Mouse (Mus musculus): ENCODE results near the gene Etl4. TPM values are rescaled to one million over a fixed set of nuclear protein-coding genes. Genes with fewer than 3 reads are reported as not detected.
A peak's percentile ranks its signal among the peaks of the same experiment; 100 is the strongest.
"Not testable (repeated sequence)": the region's sequence is repeated elsewhere in the genome, so short reads cannot be mapped to it uniquely, and the experiment has no call there.

The Etl4 gene
- polyA plus RNA-seq, 1 experiment from 2014 or later, result 12.7 TPM

- no peaks in the 10 kb centered on the region for H3K9me3 ChIP-seq
- 91% methylated on average over 3 of the region's 3 CpGs for WGBS
Observed at GRCm38 (mm10) chr2:20657856-20658255, 748.3 kb downstream of the Etl4 start.

DNA sequence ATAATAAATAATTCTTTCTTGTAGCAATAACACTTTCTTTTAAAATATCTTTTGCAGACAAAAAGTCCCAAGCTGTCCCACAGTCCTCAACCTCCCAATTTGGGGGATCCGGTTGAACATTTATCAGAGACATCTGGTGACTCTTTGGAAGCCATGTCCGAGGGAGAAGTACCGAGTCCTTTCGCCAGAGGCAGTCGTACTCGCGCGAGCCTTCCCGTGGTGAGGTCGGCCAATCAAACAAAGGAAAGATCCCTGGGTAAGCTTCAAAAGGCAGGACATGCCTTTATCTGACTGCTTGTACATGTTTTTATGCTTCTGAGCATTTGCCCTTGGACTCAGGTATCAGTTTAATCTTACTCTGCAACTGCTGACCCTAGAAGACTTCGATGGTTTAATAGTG lies 752.3 kb downstream of the Etl4 start:
- no peaks in the 10 kb centered on the region for H3K9me3 ChIP-seq
- H3K9ac ChIP-seq, result no peak overlapping the region
- H3K36me3 ChIP-seq, result no peaks in the 10 kb centered on the region
- 94% methylated on average over 11 of the region's 11 CpGs for WGBS
- no peaks in the 10 kb centered on the region for H3K4me1 ChIP-seq
- no peak overlapping the region for H3K4me3 ChIP-seq
- no peaks in the 10 kb centered on the region for H3K27me3 ChIP-seq (replicated peaks)
- no peak overlapping the region for H3K4me2 ChIP-seq (replicated peaks)
- no peak overlapping the region for H3K27ac ChIP-seq
- no peak for ATAC-seq (ENCODE audit: low FRiP score, low read depth)

More at GRCm38 (mm10) chr2:20657856-20658255, 748.3 kb downstream of the Etl4 start:
- Histone ChIP-seq H3K4me2 (replicated peaks) (no peak overlapping the region), H3K4me3 (no peak overlapping the region), H3K27me3 (replicated peaks) (no peaks in the 10 kb centered on the region), H3K27ac (no peak overlapping the region), H3K9ac (no peak overlapping the region), H3K36me3 (no peaks in the 10 kb centered on the region), H3K4me1 (no peaks in the 10 kb centered on the region)
- no peak for ATAC-seq (ENCODE audit: low FRiP score, low read depth)

- no peak for ATAC-seq (ENCODE audit: low FRiP score, low read depth)
- Histone ChIP-seq H3K4me1 (no peaks in the 10 kb centered on the region), H3K27me3 (replicated peaks) (no peaks in the 10 kb centered on the region), H3K27ac (no peak overlapping the region), H3K9ac (no peak overlapping the region), H3K9me3 (no peaks in the 10 kb centered on the region), H3K36me3 (no peaks in the 10 kb centered on the region), H3K4me2 (replicated peaks) (no peak overlapping the region), H3K4me3 (no peak overlapping the region)
- 91% methylated on average over 3 of the region's 3 CpGs for WGBS
Observed at GRCm38 (mm10) chr2:20662696-20663095, 753.1 kb downstream of the Etl4 start.

- H3K9ac ChIP-seq, result no peak overlapping the region
- ATAC-seq (ENCODE audit: low FRiP score, low read depth), result no peak
- H3K27ac ChIP-seq, result no peak overlapping the region
- H3K36me3 ChIP-seq, result no peaks in the 10 kb centered on the region
- 18% methylated on average over 4 of the region's 5 CpGs for WGBS
- no peaks in the 10 kb centered on the region for H3K9me3 ChIP-seq
- no peak overlapping the region for H3K4me2 ChIP-seq (replicated peaks)
- H3K4me1 ChIP-seq, result no peaks in the 10 kb centered on the region
- H3K27me3 ChIP-seq (replicated peaks), result no peaks in the 10 kb centered on the region
- no peak overlapping the region for H3K4me3 ChIP-seq
Observed at GRCm38 (mm10) chr2:20665309-20665971, 755.9 kb downstream of the Etl4 start.

DNA sequence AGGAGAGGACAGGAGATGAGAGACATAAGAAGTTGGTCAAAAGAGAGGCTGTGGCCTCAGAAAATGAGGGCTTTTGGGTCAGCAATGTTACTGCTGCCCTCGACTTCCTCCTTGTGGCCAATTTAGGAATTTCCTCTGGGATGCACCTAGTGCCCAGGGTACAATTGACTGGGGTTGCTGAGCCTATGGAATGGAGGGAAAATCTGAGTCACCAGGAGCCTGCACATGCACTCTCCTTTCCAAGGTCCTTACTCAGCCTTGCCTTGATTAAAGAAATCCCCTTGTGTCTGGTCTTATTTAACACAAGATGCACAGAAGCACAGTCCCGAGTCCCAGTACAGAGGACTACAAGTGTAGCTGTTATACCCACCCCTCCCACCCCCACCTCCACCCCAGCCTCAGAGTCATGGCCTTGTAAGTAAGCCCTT lies 756.5 kb downstream of the Etl4 start:
- Histone ChIP-seq H3K9ac (no peak overlapping the region), H3K36me3 (no peaks in the 10 kb centered on the region), H3K4me2 (replicated peaks) (no peak overlapping the region), H3K27ac (no peak overlapping the region), H3K4me3 (no peak overlapping the region), H3K4me1 (no peaks in the 10 kb centered on the region), H3K9me3 (no peaks in the 10 kb centered on the region), H3K27me3 (replicated peaks) (no peaks in the 10 kb centered on the region)
- WGBS, result 39% methylated on average over 2 of the region's 2 CpGs
- peak; percentile 77 for ATAC-seq (ENCODE audit: low FRiP score, low read depth)

DNA sequence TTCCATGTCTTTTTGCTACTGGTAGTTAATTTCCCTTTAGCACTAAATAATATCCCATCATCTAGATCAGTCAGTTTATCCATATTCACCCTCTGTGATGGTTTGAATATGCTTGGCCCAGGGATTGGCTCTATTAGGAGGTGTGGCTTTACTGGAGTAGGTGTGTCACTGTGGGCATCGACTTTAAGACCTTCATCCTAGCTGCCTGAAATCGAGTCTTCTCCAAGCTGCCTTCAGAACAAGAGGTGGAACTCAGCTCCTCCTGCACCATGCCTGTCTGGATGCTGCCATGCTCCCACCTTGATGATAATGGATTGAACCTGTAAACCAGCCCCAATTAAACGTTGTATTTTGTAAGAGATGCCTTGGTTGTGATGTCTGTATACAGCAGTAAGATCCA lies 758.3 kb downstream of the Etl4 start:
- no peak for ATAC-seq (ENCODE audit: low FRiP score, low read depth)
- no peaks in the 10 kb centered on the region for H3K9me3 ChIP-seq
- H3K36me3 ChIP-seq, result no peaks in the 10 kb centered on the region
- H3K4me1 ChIP-seq, result no peaks in the 10 kb centered on the region
- 89% methylated on average over 3 of the region's 3 CpGs for WGBS
- no peak overlapping the region for H3K4me3 ChIP-seq
- no peaks in the 10 kb centered on the region for H3K27me3 ChIP-seq (replicated peaks)
- no peak overlapping the region for H3K9ac ChIP-seq
- H3K27ac ChIP-seq, result no peak overlapping the region
- H3K4me2 ChIP-seq (replicated peaks), result no peak overlapping the region

GRCm38 (mm10) chr2:20668276-20669030 lies 758.9 kb downstream of the Etl4 start:
- not testable (repeated sequence) for ATAC-seq (ENCODE audit: low FRiP score, low read depth); H3K4me3 ChIP-seq; H3K9ac ChIP-seq; H3K36me3 ChIP-seq; H3K27me3 ChIP-seq (replicated peaks); H3K4me2 ChIP-seq (replicated peaks); H3K9me3 ChIP-seq; H3K4me1 ChIP-seq; H3K27ac ChIP-seq
- WGBS, result 84% methylated on average over 12 of the region's 12 CpGs

- Histone ChIP-seq H3K9me3 (no peaks in the 10 kb centered on the region), H3K9ac (no peak overlapping the region), H3K4me1 (no peaks in the 10 kb centered on the region), H3K27ac (no peak overlapping the region), H3K4me3 (no peak overlapping the region), H3K27me3 (replicated peaks) (no peaks in the 10 kb centered on the region), H3K36me3 (no peaks in the 10 kb centered on the region), H3K4me2 (replicated peaks) (no peak overlapping the region)
- ATAC-seq (ENCODE audit: low FRiP score, low read depth), result no peak
- WGBS, result 74% methylated on average over 4 of the region's 4 CpGs
Observed at GRCm38 (mm10) chr2:20669367-20669766, 759.8 kb downstream of the Etl4 start.

DNA sequence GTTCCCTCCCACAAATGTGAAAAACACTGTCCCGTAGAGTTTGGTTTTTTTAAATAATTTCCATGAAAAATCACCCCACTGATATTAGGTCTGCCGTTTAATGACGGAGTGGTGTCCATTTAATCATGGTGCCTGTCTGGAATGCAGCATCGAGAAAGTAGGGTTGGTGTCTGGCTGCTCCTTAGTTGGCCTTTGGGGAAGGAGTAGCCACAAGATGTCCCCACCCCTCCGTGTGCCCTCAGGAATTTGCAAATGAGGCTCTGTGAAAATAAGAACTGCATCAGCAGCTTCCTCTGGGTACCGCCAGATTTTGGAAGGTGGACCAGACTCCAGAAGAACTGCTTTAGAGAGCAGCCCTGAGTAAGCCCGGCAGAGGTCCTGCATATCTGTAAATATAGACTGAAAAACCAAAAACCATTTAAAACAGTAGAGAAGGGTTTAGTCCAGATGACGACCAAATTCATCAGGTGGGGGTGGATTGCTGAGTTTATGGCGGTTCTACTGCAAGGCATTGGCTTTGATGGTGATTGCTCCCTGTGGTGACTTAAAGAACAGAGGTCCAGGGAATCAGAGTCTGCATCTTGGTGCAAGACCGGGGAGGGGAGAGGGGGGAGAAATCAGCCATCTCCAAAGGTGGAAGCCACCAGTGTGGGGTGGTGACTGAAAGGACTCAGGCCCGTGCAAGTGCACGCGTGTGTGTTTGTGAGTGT lies 762.1 kb downstream of the Etl4 start:
- 45% methylated on average over 13 of the region's 13 CpGs for WGBS
- Histone ChIP-seq H3K27me3 (replicated peaks) (no peaks in the 10 kb centered on the region), H3K36me3 (no peaks in the 10 kb centered on the region), H3K4me3 (no peak overlapping the region), H3K4me1 (no peaks in the 10 kb centered on the region), H3K9me3 (no peaks in the 10 kb centered on the region), H3K27ac (no peak overlapping the region), H3K9ac (no peak overlapping the region), H3K4me2 (replicated peaks) (no peak overlapping the region)
- ATAC-seq (ENCODE audit: low FRiP score, low read depth), result no peak

- Histone ChIP-seq H3K27me3 (replicated peaks) (no peaks in the 10 kb centered on the region), H3K36me3 (no peaks in the 10 kb centered on the region), H3K4me2 (replicated peaks) (no peak overlapping the region), H3K9me3 (no peaks in the 10 kb centered on the region), H3K4me1 (no peaks in the 10 kb centered on the region), H3K4me3 (no peak overlapping the region), H3K27ac (no peak overlapping the region), H3K9ac (no peak overlapping the region)
- WGBS, result 95% methylated on average over 7 of the region's 7 CpGs
- no peak for ATAC-seq (ENCODE audit: low FRiP score, low read depth)
Observed at GRCm38 (mm10) chr2:20672281-20672680, 762.7 kb downstream of the Etl4 start.

- no peaks in the 10 kb centered on the region for H3K9me3 ChIP-seq
- H3K27me3 ChIP-seq (replicated peaks), result no peaks in the 10 kb centered on the region
- WGBS, result 73% methylated on average over 9 of the region's 9 CpGs
- no peaks in the 10 kb centered on the region for H3K36me3 ChIP-seq
- peak; percentile 61; the same call in 1 of the 2 replicates for ATAC-seq (ENCODE audit: low FRiP score, low read depth)
- H3K4me1 ChIP-seq, result no peaks in the 10 kb centered on the region
- H3K4me3 ChIP-seq, result no peak overlapping the region
- H3K9ac ChIP-seq, result no peak overlapping the region
- no peak overlapping the region for H3K27ac ChIP-seq
- no peak overlapping the region for H3K4me2 ChIP-seq (replicated peaks)
Observed at GRCm38 (mm10) chr2:20672803-20673603, 763.4 kb downstream of the Etl4 start.

DNA sequence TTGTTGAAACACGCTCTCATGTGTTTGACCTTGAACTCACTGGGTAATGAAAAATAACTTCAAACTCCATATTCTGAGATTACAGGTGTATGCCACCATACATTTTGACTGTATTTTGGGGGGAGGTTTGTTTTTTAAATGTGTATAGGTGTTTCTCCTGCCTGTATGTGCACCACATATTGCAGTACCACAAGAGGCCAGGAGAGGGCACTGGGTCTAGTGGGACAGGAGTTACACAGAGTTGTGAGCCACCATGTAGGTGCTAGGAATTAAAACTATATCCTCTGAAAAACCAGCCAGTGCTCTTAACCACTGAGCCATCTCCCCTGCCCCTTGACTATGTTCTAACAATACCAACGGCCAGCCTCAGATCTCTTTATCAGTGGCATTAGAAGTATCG lies 766.8 kb downstream of the Etl4 start:
- Histone ChIP-seq H3K4me3 (no peak overlapping the region), H3K9me3 (no peaks in the 10 kb centered on the region), H3K9ac (no peak overlapping the region), H3K36me3 (no peaks in the 10 kb centered on the region), H3K4me2 (replicated peaks) (no peak overlapping the region), H3K27ac (no peak overlapping the region), H3K4me1 (no peaks in the 10 kb centered on the region), H3K27me3 (replicated peaks) (no peaks in the 10 kb centered on the region)
- no peak for ATAC-seq (ENCODE audit: low FRiP score, low read depth)
- WGBS, result 93% methylated on average over 3 of the region's 3 CpGs

Measured in neural tube, embryonic 12.5 days (tissue).